Mouse (Mus musculus): ENCODE measurements around the gene Plod3. TPM values are rescaled to one million over a fixed set of nuclear protein-coding genes. Genes with fewer than 3 reads are reported as not detected.

Gene Plod3
- polyA plus RNA-seq, 1 experiment from 2014 or later = 36.3 TPM

DNA sequence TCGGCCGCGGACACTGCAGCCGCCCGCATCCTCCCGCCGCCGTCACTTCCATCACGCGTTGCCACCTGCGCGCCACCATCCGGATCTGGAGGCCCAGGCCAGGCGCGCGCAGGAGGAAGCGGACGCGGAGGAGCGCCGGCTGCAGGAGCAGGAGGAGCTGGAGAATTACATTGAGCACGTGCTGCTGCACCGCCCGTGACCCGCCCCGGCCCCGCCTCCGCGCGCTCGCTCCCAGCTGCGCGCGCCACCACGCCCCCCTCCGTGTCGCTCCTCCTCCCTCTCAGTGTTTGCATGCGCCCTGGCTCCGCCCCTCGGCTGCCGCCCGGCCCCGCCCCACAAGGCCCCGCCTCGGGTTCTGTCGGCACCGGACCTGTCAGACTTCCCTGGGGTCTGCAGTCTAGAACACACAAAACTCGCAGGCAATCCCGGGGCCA is 45.8 kb downstream of the Plod3 start:
- peak; percentile 66 for ATAC-seq
- under 1% methylated on average over 36 of the region's 49 CpGs for WGBS
- peaks cover 20% of the 10 kb centered on the region for H3K4me1 ChIP-seq (ENCODE audit: control insufficient read depth, insufficient read depth, low read depth, low read length)
- peak overlapping the region; percentile 30; the same call in 1 of the 2 replicates for H3K27ac ChIP-seq (ENCODE audit: low read depth, low read length)
- H3K4me2 ChIP-seq (ENCODE audit: low read length) = peak overlapping the region; percentile 95
- H3K9ac ChIP-seq (ENCODE audit: low read depth, low read length) = peak overlapping the region; percentile 71
- H3K36me3 ChIP-seq (ENCODE audit: control insufficient read depth, insufficient read depth, low read length) = peaks cover 3% of the 10 kb centered on the region; the same call in 1 of the 2 replicates
- peaks cover 15% of the 10 kb centered on the region for H3K27me3 ChIP-seq (replicated peaks; ENCODE audit: control insufficient read depth, insufficient read depth, low read length)
- H3K4me3 ChIP-seq (ENCODE audit: low read length) = peak overlapping the region; percentile 53
- no peaks in the 10 kb centered on the region for H3K9me3 ChIP-seq (ENCODE audit: control insufficient read depth, low read length)

DNA sequence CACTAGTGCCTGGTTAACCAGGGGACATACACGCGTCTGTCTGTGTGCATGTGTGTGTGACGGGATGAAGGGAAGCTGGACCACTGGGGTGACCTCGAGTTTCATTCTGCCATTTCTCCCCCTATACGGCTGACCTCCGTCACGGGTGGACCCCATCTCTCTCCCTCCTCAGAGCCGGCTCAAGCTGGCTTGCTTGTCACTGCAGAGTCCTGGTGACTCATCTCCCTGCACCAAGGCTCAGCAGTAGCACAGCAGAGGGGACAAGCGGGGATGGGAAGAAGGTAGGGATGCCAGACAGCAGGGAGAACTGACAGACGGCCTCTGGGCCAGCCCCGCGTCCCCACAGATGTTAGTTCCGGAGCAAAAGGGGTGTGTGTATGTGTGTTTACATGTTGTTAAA is 49.4 kb downstream of the Plod3 start:
- Histone ChIP-seq H3K9me3 (ENCODE audit: control insufficient read depth, low read length) (no peaks in the 10 kb centered on the region), H3K4me1 (ENCODE audit: control insufficient read depth, insufficient read depth, low read depth, low read length) (peaks cover 11% of the 10 kb centered on the region), H3K9ac (ENCODE audit: low read depth, low read length) (no peak overlapping the region), H3K4me3 (ENCODE audit: low read length) (no peak overlapping the region), H3K27ac (ENCODE audit: low read depth, low read length) (no peak overlapping the region), H3K36me3 (ENCODE audit: control insufficient read depth, insufficient read depth, low read length) (peaks cover 12% of the 10 kb centered on the region; the same call in 1 of the 2 replicates), H3K4me2 (ENCODE audit: low read length) (no peak overlapping the region), H3K27me3 (replicated peaks; ENCODE audit: control insufficient read depth, insufficient read depth, low read length) (peaks cover under 1% of the 10 kb centered on the region; the same call in 1 of the 2 replicates)
- no peak for ATAC-seq
- 88% methylated on average over 13 of the region's 13 CpGs for WGBS

GRCm38 (mm10) chr5:137039453-137039852 is 52.6 kb downstream of the Plod3 start:
- H3K9ac ChIP-seq (ENCODE audit: low read depth, low read length) = no peak overlapping the region
- H3K4me2 ChIP-seq (ENCODE audit: low read length) = no peak overlapping the region
- 93% methylated on average over 10 of the region's 10 CpGs for WGBS
- H3K27ac ChIP-seq (ENCODE audit: low read depth, low read length) = no peak overlapping the region
- H3K27me3 ChIP-seq (replicated peaks; ENCODE audit: control insufficient read depth, insufficient read depth, low read length) = no peaks in the 10 kb centered on the region
- no peak overlapping the region for H3K4me3 ChIP-seq (ENCODE audit: low read length)
- H3K9me3 ChIP-seq (ENCODE audit: control insufficient read depth, low read length) = no peaks in the 10 kb centered on the region
- H3K4me1 ChIP-seq (ENCODE audit: control insufficient read depth, insufficient read depth, low read depth, low read length) = no peaks in the 10 kb centered on the region
- no peak for ATAC-seq
- H3K36me3 ChIP-seq (ENCODE audit: control insufficient read depth, insufficient read depth, low read length) = peaks cover 21% of the 10 kb centered on the region

- Histone ChIP-seq H3K4me1 (ENCODE audit: control insufficient read depth, insufficient read depth, low read depth, low read length) (peaks cover 8% of the 10 kb centered on the region), H3K9ac (ENCODE audit: low read depth, low read length) (no peak overlapping the region), H3K9me3 (ENCODE audit: control insufficient read depth, low read length) (no peaks in the 10 kb centered on the region), H3K4me3 (ENCODE audit: low read length) (no peak overlapping the region), H3K27ac (ENCODE audit: low read depth, low read length) (no peak overlapping the region), H3K27me3 (replicated peaks; ENCODE audit: control insufficient read depth, insufficient read depth, low read length) (no peaks in the 10 kb centered on the region), H3K36me3 (ENCODE audit: control insufficient read depth, insufficient read depth, low read length) (peaks cover 21% of the 10 kb centered on the region), H3K4me2 (ENCODE audit: low read length) (no peak overlapping the region)
- ATAC-seq = no peak
- WGBS = 83% methylated on average over 10 of the region's 10 CpGs
Measured at GRCm38 (mm10) chr5:137041442-137041841, 54.6 kb downstream of the Plod3 start.

DNA sequence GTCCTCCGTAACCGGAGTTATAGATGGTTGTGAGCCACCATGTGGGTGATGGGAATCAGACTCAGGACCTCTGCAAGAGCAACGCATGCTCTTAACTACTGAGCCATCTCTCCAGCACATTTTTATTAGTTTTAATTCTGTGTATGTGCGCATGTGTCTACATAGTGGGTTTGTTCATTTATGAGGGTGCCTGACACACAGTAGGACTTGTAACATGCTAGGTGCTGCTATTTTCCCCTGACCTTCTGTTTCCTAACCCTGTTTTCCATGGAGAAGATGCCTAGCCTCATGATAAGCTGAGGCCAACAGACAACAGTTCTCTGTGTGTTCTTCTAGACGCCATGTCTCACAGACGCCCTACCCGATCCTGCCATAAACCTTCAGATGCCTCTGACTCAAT is 57.2 kb downstream of the Plod3 start:
- no peak for ATAC-seq
- 97% methylated on average over 7 of the region's 7 CpGs for WGBS
- no peak overlapping the region for H3K9ac ChIP-seq (ENCODE audit: low read depth, low read length)

DNA sequence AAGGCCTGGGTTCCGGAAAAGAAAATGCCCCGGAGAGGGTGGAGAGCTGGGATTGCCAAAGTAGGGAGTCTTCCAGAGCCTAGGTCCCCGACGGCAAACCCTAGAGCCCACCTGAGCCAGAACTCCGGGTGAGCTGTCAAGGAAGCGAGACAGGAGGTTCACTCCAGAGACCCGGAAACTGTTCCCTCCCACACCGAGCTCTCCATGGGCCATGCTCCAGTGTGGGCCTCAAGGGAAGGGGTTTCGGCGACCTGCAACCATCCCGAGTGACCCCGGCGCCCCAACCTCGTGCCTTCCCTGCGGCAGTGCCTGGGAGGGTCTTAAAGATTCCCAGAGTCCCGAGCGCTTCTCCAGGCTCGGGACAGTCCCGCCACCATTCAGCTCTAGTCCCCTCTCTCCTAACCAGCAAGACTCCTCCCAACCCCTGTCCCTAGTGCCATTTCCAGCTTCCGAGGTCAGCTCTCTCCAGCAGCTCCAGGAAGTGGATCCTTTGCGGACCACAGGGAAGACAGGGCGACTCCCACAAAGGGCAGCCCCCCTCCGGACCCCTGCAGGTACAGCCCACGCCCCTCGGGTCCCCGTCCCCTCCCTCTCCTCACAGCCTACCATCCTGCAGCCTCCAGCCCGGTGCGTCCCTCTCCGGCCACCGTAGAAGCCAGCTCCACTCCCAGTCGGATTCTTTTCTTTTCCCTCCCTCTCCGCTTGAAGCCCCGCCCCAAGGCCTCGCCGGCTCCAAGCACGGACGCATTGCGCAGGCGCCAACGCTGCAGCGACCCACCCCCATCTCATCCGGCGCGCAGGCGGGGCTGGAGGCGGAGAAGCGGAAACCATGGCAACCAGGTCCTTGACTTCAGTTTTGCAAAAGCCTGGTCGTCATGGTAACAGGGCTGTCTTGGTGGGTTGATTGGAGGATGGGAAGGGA is 58.8 kb downstream of the Plod3 start, which contains the start of gene Ap1s1:
Gene Ap1s1 (minus strand): TSS at position 734 of the 922 bp plus-strand sequence.
- 0% methylated on average over 46 of the region's 48 CpGs for WGBS

More for the DNA sequence above, 57.2 kb downstream of the Plod3 start:
- Histone ChIP-seq H3K4me2 (ENCODE audit: low read length) (no peak overlapping the region), H3K4me1 (ENCODE audit: control insufficient read depth, insufficient read depth, low read depth, low read length) (peaks cover 10% of the 10 kb centered on the region), H3K27ac (ENCODE audit: low read depth, low read length) (no peak overlapping the region), H3K4me3 (ENCODE audit: low read length) (no peak overlapping the region), H3K36me3 (ENCODE audit: control insufficient read depth, insufficient read depth, low read length) (peaks cover 9% of the 10 kb centered on the region), H3K9me3 (ENCODE audit: control insufficient read depth, low read length) (no peaks in the 10 kb centered on the region), H3K27me3 (replicated peaks; ENCODE audit: control insufficient read depth, insufficient read depth, low read length) (no peaks in the 10 kb centered on the region)

More for the DNA sequence above, 58.8 kb downstream of the Plod3 start, which contains the start of gene Ap1s1:
- H3K4me2 ChIP-seq (ENCODE audit: low read length) = peak within 1 kb of the TSS; percentile 92
- H3K4me3 ChIP-seq (ENCODE audit: low read length) = peak within 1 kb of the TSS; percentile 83
- peaks cover 8% of the 10 kb centered on the region for H3K36me3 ChIP-seq (ENCODE audit: control insufficient read depth, insufficient read depth, low read length)
- H3K4me1 ChIP-seq (ENCODE audit: control insufficient read depth, insufficient read depth, low read depth, low read length) = peaks cover 10% of the 10 kb centered on the region
- no peaks in the 10 kb centered on the region for H3K27me3 ChIP-seq (replicated peaks; ENCODE audit: control insufficient read depth, insufficient read depth, low read length)
- peak within 1 kb of the TSS; percentile 94 for H3K9ac ChIP-seq (ENCODE audit: low read depth, low read length)
- peak; percentile 94 for ATAC-seq
- H3K27ac ChIP-seq (ENCODE audit: low read depth, low read length) = peak within 1 kb of the TSS; percentile 75
- no peaks in the 10 kb centered on the region for H3K9me3 ChIP-seq (ENCODE audit: control insufficient read depth, low read length)

MicroRNAs within 50 kb of the gene (microRNA counts, 519-probe panel; counts per million panel counts)
- microRNA mmu-miR-702 = 786 counts per million, percentile 4 among the panel's probes with 10 or more counts

Small RNA genes lying within 50 kb of the gene (microRNA-seq; reads per million reads assigned to microRNA genes)
- 50.8 reads per million, percentile 41 among the genes with 10 or more reads in this experiment for gene Mir702

Other genes with a start within 250 kb of the Plod3 start
- gene Col26a1, start 103.8 kb upstream of the Plod3 start, polyA plus RNA-seq (2015; fragmentation: Nextera tagmentation; extraction: Ambion mirVana) = 35.9 and 39.1 TPM in 2 replicates
- gene Ift22, start 78.9 kb upstream of the Plod3 start, polyA plus RNA-seq (2015; fragmentation: Nextera tagmentation; extraction: Ambion mirVana) = 136 and 142 TPM in 2 replicates
- 370 and 382 TPM in 2 replicates for gene Fis1, start 33.7 kb upstream of the Plod3 start, polyA plus RNA-seq (2015; fragmentation: Nextera tagmentation; extraction: Ambion mirVana)
- 0.16 and 0.30 TPM in 2 replicates for gene Cldn15, start 20.4 kb upstream of the Plod3 start, polyA plus RNA-seq (2015; fragmentation: Nextera tagmentation; extraction: Ambion mirVana)
- gene Znhit1, start 1.0 kb downstream of the Plod3 start, polyA plus RNA-seq (2015; fragmentation: Nextera tagmentation; extraction: Ambion mirVana) = 144 and 156 TPM in 2 replicates
- 14.1 and 17.0 TPM in 2 replicates for gene Vgf, start 39.4 kb downstream of the Plod3 start, polyA plus RNA-seq (2015; fragmentation: Nextera tagmentation; extraction: Ambion mirVana)
- 242 and 260 TPM in 2 replicates for gene Ap1s1, start 59.1 kb downstream of the Plod3 start, polyA plus RNA-seq (2015; fragmentation: Nextera tagmentation; extraction: Ambion mirVana)
- gene Serpine1, start 85.2 kb downstream of the Plod3 start, polyA plus RNA-seq (2015; fragmentation: Nextera tagmentation; extraction: Ambion mirVana) = 0.14 TPM in 1 of 2 replicates, not detected in the other
- 1.8 and 2.3 TPM in 2 replicates for gene Trim56, start 129.2 kb downstream of the Plod3 start, polyA plus RNA-seq (2015; fragmentation: Nextera tagmentation; extraction: Ambion mirVana)
- not detected in 2 replicates for gene Muc3, start 162.3 kb downstream of the Plod3 start, polyA plus RNA-seq (2015; fragmentation: Nextera tagmentation; extraction: Ambion mirVana)
- gene Muc3a, start 225.4 kb downstream of the Plod3 start, polyA plus RNA-seq (2015; fragmentation: Nextera tagmentation; extraction: Ambion mirVana) = 0.51 and 0.55 TPM in 2 replicates

All from hindbrain, embryonic 16.5 days (tissue).